ENCODE assay signal across 24 mouse cellular contexts in the genomic region with DNA sequence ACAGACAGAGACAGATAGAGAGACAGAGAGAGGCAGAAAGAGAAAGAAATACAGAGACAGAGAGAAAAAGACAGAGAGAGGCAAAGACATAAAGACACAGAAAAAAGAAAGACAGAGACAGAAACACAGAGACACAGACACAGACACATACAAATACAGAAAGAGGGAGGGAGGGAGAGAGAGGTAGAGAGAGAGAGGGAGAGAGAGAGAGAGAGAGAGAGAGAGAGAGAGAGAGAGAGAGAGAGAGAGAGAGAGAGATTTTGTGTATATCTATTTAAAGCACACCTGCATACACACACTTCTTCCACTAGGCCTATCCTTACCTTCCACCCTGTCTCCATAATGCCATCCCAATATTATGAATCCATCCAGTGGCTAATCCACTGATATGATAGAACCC.
"Had no signal": no experiment of that assay in that cellular context is flagged by ENCODE, and none has a peak within 500 bp of the region (broad histone marks: within the 10 kb centered on the region; RNA-seq: fewer than 3 reads in every experiment).

No protein-coding gene starts in this region.

- H3K27me3 ChIP-seq: embryonic facial prominence, embryonic 12.5 days; embryonic facial prominence, embryonic 13.5 days; embryonic facial prominence, embryonic 15.5 days; forebrain, embryonic 12.5 days; forebrain, embryonic 13.5 days; forebrain, embryonic 15.5 days had no signal

- DNase-seq: cerebellum, adult 9-10 months; cerebellum, adult 9-11 months; cerebellum, postnatal 10 days; cerebellum, postnatal 14 days; cerebellum, postnatal 25 days; cerebellum, postnatal 36 days; embryo, embryonic 11 days; forebrain, postnatal 0 days; gastrocnemius, adult 2 months; gastrocnemius, postnatal 10 days; gastrocnemius, postnatal 14 days; gastrocnemius, postnatal 25 days; gastrocnemius, postnatal 36 days; heart, adult 11 months; heart, adult 18-20 months; heart, adult 2 months had no signal

- ATAC-seq: forebrain, embryonic 13.5 days; forebrain, embryonic 14.5 days; forebrain, embryonic 15.5 days; forebrain, embryonic 16.5 days; forebrain, postnatal 0 days had no signal
